Mouse (Mus musculus) ES-Bruce4 (cell line): ENCODE data around the gene Iqschfp.

Source experiments
- CTCF ChIP-seq: IDR thresholded peaks from one replicate; pipeline ENCODE4 v1.8.1; 2011; ENCODE audit warnings: low read depth, low read length
- EP300 ChIP-seq: IDR thresholded peaks from 2 replicates; pipeline ENCODE4 v1.6.1; 2011; ENCODE audit warnings: low read depth, low read length; ENCODE audit not compliant: insufficient read depth

DNA sequence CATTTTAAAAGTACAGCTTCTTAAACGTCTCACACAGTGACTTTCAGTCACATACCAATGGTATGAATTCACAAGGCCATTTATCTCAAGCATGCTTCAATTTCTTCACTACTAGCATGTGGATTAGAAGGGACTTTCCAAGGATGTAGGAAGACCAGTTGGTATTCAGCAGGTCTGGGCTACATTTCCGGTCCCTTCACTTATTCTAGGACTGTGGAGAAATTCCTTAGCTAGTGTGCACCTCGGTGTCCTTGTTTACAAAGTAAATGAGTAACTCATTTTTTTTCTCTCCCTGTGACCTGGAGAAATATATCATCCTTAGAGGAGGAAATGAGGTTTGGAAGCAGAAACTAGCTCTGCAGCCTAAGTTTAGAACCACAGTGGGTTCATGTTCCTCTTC lies 578.0 kb downstream of the Iqschfp start:
- TF ChIP-seq EP300 = no peak
- TF ChIP-seq CTCF = no peak
